Mouse (Mus musculus): ENCODE measurements around the gene Pax1. TPM values are rescaled to one million over a fixed set of nuclear protein-coding genes. Genes with fewer than 3 reads are reported as not detected.

Gene Pax1
- polyA plus RNA-seq, 1 experiment from 2014 or later, result 0.07 TPM

GRCm38 (mm10) chr2:147359716-147360115 is 2.0 kb upstream of the Pax1 start:
- Histone ChIP-seq H3K36me3 (ENCODE audit: insufficient read depth) (no peaks in the 10 kb centered on the region), H3K27me3 (ENCODE audit: insufficient read depth, low read length) (peaks cover 77% of the 10 kb centered on the region), H3K9ac (no peak overlapping the region), H3K4me1 (ENCODE audit: insufficient read depth) (no peaks in the 10 kb centered on the region), H3K4me3 (ENCODE audit: low read depth, low read length) (no peak overlapping the region), H3K27ac (ENCODE audit: low read depth) (no peak overlapping the region), H3K4me2 (no peak overlapping the region), H3K9me3 (ENCODE audit: low read depth, low read length) (no peaks in the 10 kb centered on the region)
- DNase-seq, result no peak
- no peak for TF ChIP-seq CTCF (IDR thresholded peaks at IDR 0.05; ENCODE audit: low read depth)
- ATAC-seq (ENCODE audit: insufficient read depth), result no peak
- 2% methylated on average over 4 of the region's 4 CpGs for WGBS

GRCm38 (mm10) chr2:147360401-147360800 is 1.3 kb upstream of the Pax1 start:
- ATAC-seq (ENCODE audit: insufficient read depth), result no peak
- no peak for DNase-seq
- Histone ChIP-seq H3K9me3 (ENCODE audit: low read depth, low read length) (no peaks in the 10 kb centered on the region), H3K27me3 (ENCODE audit: insufficient read depth, low read length) (peaks cover 81% of the 10 kb centered on the region), H3K27ac (ENCODE audit: low read depth) (no peak overlapping the region), H3K4me3 (ENCODE audit: low read depth, low read length) (no peak overlapping the region), H3K9ac (no peak overlapping the region), H3K4me1 (ENCODE audit: insufficient read depth) (no peaks in the 10 kb centered on the region), H3K36me3 (ENCODE audit: insufficient read depth) (no peaks in the 10 kb centered on the region), H3K4me2 (no peak overlapping the region)
- TF ChIP-seq CTCF (IDR thresholded peaks at IDR 0.05; ENCODE audit: low read depth), result no peak
- WGBS, result 4% methylated on average over 7 of the region's 7 CpGs

DNA sequence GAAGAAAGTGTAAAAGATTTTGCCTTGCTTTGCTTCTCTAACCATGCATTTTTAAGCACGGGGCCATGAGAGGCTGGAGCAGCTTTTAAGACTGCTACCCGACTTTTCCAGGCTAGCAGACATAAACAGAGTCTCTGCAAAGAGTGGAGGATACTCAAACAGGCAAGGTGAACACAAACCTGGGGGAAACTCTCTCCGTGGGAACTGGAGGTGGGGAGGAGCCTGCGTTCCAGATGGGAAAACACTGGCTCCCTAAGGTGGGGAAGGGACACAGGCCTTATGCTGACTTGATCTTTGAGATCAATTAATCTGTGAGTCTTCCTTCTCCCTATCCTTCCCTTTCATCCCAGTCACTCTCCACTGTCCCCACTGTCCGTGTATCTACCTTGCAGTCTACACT is 869 bp upstream of the Pax1 start:
- no peak overlapping the region for H3K4me2 ChIP-seq
- no peak overlapping the region for H3K27ac ChIP-seq (ENCODE audit: low read depth)
- peaks cover 86% of the 10 kb centered on the region for H3K27me3 ChIP-seq (ENCODE audit: insufficient read depth, low read length)
- ATAC-seq (ENCODE audit: insufficient read depth) (no peak), DNase-seq (no peak)
- H3K4me3 ChIP-seq (ENCODE audit: low read depth, low read length), result no peak overlapping the region
- no peaks in the 10 kb centered on the region for H3K36me3 ChIP-seq (ENCODE audit: insufficient read depth)
- no peak for TF ChIP-seq CTCF (IDR thresholded peaks at IDR 0.05; ENCODE audit: low read depth)
- no peaks in the 10 kb centered on the region for H3K9me3 ChIP-seq (ENCODE audit: low read depth, low read length)
- H3K9ac ChIP-seq, result no peak overlapping the region
- under 1% methylated on average over 5 of the region's 5 CpGs for WGBS
- no peaks in the 10 kb centered on the region for H3K4me1 ChIP-seq (ENCODE audit: insufficient read depth)

- no peaks in the 10 kb centered on the region for H3K9me3 ChIP-seq (ENCODE audit: low read depth, low read length)
- no peak overlapping the region for H3K27ac ChIP-seq (ENCODE audit: low read depth)
- peak overlapping the region; percentile 9; the same call in 1 of the 2 replicates for H3K4me3 ChIP-seq (ENCODE audit: low read depth, low read length)
- H3K4me1 ChIP-seq (ENCODE audit: insufficient read depth), result no peaks in the 10 kb centered on the region
- H3K9ac ChIP-seq, result no peak overlapping the region
- H3K27me3 ChIP-seq (ENCODE audit: insufficient read depth, low read length), result peaks cover 98% of the 10 kb centered on the region
- H3K4me2 ChIP-seq, result 0 out of 2 replicates have a peak overlapping the region, but pooled peaks have one; percentile 12
- DNase-seq (peak; percentile 82), ATAC-seq (ENCODE audit: insufficient read depth) (peak; percentile 71; the same call in 1 of the 2 replicates)
- H3K36me3 ChIP-seq (ENCODE audit: insufficient read depth), result no peaks in the 10 kb centered on the region
- WGBS, result under 1% methylated on average over 18 of the region's 18 CpGs
- peak; percentile 69 for TF ChIP-seq CTCF (IDR thresholded peaks at IDR 0.05; ENCODE audit: low read depth)
Observed at GRCm38 (mm10) chr2:147362316-147362715, 591 bp downstream of the Pax1 start.

DNA sequence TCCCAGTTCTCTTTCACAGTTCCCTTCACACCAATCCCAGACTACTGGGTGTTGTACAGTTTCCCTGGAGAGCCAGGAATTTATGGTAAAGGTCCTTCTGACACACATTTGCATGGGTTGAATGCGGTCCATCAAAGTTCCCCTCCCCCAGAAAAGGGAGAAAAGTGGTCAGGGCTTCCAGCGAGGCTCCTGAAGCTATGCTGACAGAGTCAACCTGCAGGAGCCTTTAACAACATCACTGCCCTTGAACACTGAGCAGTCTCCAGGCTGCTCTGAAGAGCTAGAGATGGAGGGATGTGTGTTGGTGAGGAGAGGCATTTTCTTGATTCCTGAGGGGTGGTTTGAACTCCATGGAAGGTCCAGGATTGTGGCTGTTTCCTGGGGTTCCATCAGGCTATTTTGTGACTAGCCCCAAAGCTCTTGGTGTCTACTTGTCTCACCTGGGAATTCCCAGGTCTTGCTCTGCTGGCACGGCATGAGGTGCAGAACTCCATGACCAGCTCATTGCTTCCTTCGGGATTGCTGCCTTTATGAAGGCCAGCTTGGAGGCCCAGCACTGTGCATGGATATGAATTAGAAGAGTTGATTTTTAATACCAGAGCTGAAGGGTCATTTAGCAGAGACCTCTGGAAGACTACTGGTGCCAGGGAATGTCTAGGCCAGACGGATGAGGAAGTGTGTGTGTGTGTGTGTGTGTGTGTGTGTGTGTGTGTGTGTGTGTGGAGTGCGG is 1.8 kb downstream of the Pax1 start:
- Histone ChIP-seq H3K4me2 (no peak overlapping the region), H3K9ac (no peak overlapping the region), H3K9me3 (ENCODE audit: low read depth, low read length) (no peaks in the 10 kb centered on the region), H3K4me1 (ENCODE audit: insufficient read depth) (no peaks in the 10 kb centered on the region), H3K4me3 (ENCODE audit: low read depth, low read length) (no peak overlapping the region), H3K27me3 (ENCODE audit: insufficient read depth, low read length) (peaks cover 100% of the 10 kb centered on the region), H3K36me3 (ENCODE audit: insufficient read depth) (no peaks in the 10 kb centered on the region), H3K27ac (ENCODE audit: low read depth) (no peak overlapping the region)
- ATAC-seq (ENCODE audit: insufficient read depth) (no peak), DNase-seq (no peak)
- 4% methylated on average over 6 of the region's 6 CpGs for WGBS
- no peak for TF ChIP-seq CTCF (IDR thresholded peaks at IDR 0.05; ENCODE audit: low read depth)

DNA sequence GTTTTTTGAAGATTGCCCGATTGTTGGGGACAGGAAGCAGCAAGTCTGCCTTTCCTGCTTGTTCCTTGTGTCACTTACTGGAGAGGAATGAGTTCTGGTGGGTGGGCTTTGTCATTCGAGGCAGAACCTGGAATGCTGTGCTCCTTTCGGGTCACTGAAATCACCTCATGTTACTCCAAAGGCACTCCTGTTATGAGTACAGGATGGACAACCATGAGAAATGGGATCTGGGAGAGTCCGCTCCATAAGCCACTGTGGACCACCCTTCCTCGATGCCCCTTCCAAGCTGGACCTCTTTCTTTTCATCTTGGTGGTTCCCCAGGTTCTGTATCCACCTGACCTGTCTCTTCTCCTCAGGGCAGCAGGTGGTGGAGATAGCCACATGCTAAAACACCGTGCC is 2.5 kb downstream of the Pax1 start:
- H3K4me2 ChIP-seq, result no peak overlapping the region
- ATAC-seq (ENCODE audit: insufficient read depth), result no peak
- TF ChIP-seq CTCF (IDR thresholded peaks at IDR 0.05; ENCODE audit: low read depth), result no peak
- no peaks in the 10 kb centered on the region for H3K9me3 ChIP-seq (ENCODE audit: low read depth, low read length)
- H3K4me1 ChIP-seq (ENCODE audit: insufficient read depth), result no peaks in the 10 kb centered on the region
- no peak for DNase-seq
- H3K4me3 ChIP-seq (ENCODE audit: low read depth, low read length), result no peak overlapping the region
- 11% methylated on average over 6 of the region's 6 CpGs for WGBS
- peaks cover 93% of the 10 kb centered on the region for H3K27me3 ChIP-seq (ENCODE audit: insufficient read depth, low read length)
- H3K9ac ChIP-seq, result no peak overlapping the region
- H3K36me3 ChIP-seq (ENCODE audit: insufficient read depth), result no peaks in the 10 kb centered on the region
- no peak overlapping the region for H3K27ac ChIP-seq (ENCODE audit: low read depth)

DNA sequence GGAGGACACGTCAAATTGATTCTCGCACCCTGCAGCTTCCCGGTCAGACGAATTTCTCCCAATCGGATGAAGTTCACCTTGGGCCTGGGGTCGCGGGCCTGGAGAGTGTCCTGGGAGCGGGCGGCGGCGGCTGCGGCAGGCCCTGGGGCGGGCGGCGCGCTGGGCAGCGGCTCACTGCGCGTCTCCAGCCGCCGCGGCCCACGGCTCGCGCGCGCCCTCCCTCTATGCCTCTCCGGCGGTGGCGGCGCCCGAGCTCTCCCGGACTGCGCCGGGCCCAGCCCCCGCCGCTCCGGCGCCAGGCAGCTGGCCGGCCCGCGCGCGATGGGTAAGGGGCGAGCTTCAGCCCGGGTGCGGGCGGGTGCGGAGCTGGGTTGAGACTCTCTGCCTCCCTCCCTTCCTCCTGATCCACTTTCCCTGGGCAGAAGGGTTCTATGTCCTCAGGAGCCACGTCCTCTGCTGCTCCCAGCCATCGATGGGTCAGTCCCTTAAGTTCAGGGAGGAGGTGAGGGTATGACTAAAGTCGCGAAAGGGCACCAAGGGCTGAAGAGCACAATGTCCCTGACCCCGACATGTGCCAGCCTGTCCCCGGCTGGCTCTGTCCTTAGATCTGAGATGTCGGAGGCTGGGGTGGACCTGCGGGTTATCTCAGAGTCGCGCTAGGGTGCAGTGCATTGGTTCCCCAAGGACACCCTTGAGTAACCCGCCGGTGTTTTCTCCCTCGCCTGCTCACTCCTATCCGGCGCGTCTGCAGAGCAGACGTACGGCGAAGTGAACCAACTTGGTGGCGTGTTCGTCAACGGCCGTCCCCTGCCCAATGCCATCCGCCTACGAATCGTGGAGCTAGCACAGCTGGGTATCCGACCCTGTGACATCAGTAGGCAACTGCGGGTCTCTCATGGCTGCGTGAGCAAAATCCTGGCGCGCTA is 3.5 kb downstream of the Pax1 start:
- DNase-seq (peak; percentile 51), ATAC-seq (ENCODE audit: insufficient read depth) (peak; percentile 75)
- H3K27ac ChIP-seq (ENCODE audit: low read depth), result no peak overlapping the region
- H3K4me3 ChIP-seq (ENCODE audit: low read depth, low read length), result peak overlapping the region; percentile 29
- H3K27me3 ChIP-seq (ENCODE audit: insufficient read depth, low read length), result peaks cover 92% of the 10 kb centered on the region
- 1% methylated on average over 79 of the region's 80 CpGs for WGBS
- no peaks in the 10 kb centered on the region for H3K9me3 ChIP-seq (ENCODE audit: low read depth, low read length)
- no peaks in the 10 kb centered on the region for H3K4me1 ChIP-seq (ENCODE audit: insufficient read depth)
- TF ChIP-seq CTCF (IDR thresholded peaks at IDR 0.05; ENCODE audit: low read depth), result no peak
- H3K4me2 ChIP-seq, result peak overlapping the region; percentile 54
- H3K9ac ChIP-seq, result no peak overlapping the region; the same call in 1 of the 2 replicates
- no peaks in the 10 kb centered on the region for H3K36me3 ChIP-seq (ENCODE audit: insufficient read depth)

Measured in lung, embryonic 14.5 days (tissue).